In genomic region chr12:93152618-93153245, GRCm38 (mm10) we compare ENCODE assay signal across 8 mouse cellular contexts.
DNase-seq lines count a peak whose midpoint lies in the region; ATAC-seq and TF ChIP-seq lines count a peak whose summit lies in the region.

No protein-coding gene starts in this region.

- no peaks in the 10 kb centered on the region for H3K9me3 ChIP-seq in forebrain, embryonic 13.5 days (replicated peaks)
- no peaks in the 10 kb centered on the region for H3K9me3 ChIP-seq in stomach, postnatal 0 days (ENCODE audit: control insufficient read depth, low read length)

- H3K4me3 ChIP-seq in cerebellum, adult 2 months (replicated peaks; ENCODE audit: insufficient read depth, low read depth, low read length) = no peak overlapping the region
- H3K4me3 ChIP-seq in forebrain, embryonic 13.5 days = no peak overlapping the region
- H3K4me3 ChIP-seq in stomach, postnatal 0 days (ENCODE audit: low read depth, low read length) = no peak overlapping the region

- H3K9ac ChIP-seq in forebrain, embryonic 13.5 days = no peak overlapping the region
- no peak overlapping the region for H3K9ac ChIP-seq in stomach, postnatal 0 days (ENCODE audit: low read length)

- H3K27me3 ChIP-seq in cerebellum, adult 2 months (ENCODE audit: control insufficient read depth, insufficient read depth, low read length) = no peaks in the 10 kb centered on the region
- H3K27me3 ChIP-seq in forebrain, embryonic 13.5 days = no peaks in the 10 kb centered on the region
- no peaks in the 10 kb centered on the region for H3K27me3 ChIP-seq in stomach, postnatal 0 days (ENCODE audit: control insufficient read depth, insufficient read depth, low read length)

- TF ChIP-seq POLR2A in cerebellum, adult 2 months (IDR thresholded peaks at IDR 0.05; ENCODE audit: borderline replicate concordance, insufficient read depth, low read length) = no peak

- WGBS in cerebellum, adult 2 months = 35% methylated on average over 6 of the region's 6 CpGs
- 51% methylated on average over 6 of the region's 6 CpGs for WGBS in forebrain, embryonic 13.5 days
- 53% methylated on average over 6 of the region's 6 CpGs for WGBS in stomach, postnatal 0 days

- TF ChIP-seq CTCF in cerebellum, adult 2 months (IDR thresholded peaks at IDR 0.05; ENCODE audit: borderline replicate concordance, insufficient read depth, low read depth, low read length) = peak; percentile 28; the same call in 1 of the 2 replicates
- TF ChIP-seq CTCF in stomach, postnatal 0 days (IDR thresholded peaks at IDR 0.05; ENCODE audit: low read depth) = peak; percentile 71

- ATAC-seq in forebrain, embryonic 13.5 days = peak; percentile 62; the same call in 1 of the 2 replicates
- peak; percentile 80 for ATAC-seq in megakaryocyte, adult 5-6 weeks (ENCODE audit: poor library complexity, severe bottlenecking)
- no peak for ATAC-seq in stomach, postnatal 0 days (ENCODE audit: low FRiP score, low TSS enrichment)

- no peak for TF ChIP-seq EP300 in stomach, postnatal 0 days (optimal IDR thresholded peaks at IDR 0.05)

- no peaks in the 10 kb centered on the region for H3K36me3 ChIP-seq in forebrain, embryonic 13.5 days (ENCODE audit: poor library complexity, severe bottlenecking)
- H3K36me3 ChIP-seq in stomach, postnatal 0 days (ENCODE audit: control insufficient read depth, insufficient read depth, low read length) = no peaks in the 10 kb centered on the region

- peak; percentile 5 to 13 for DNase-seq in cerebellum, adult 2 months
- DNase-seq in cerebellum, adult 9-11 months = no peak
- DNase-seq in 416B (ENCODE audit: low read depth) = peak; percentile 54
- peak; percentile 50 for DNase-seq in adrenal gland, postnatal 10 days
- DNase-seq in layer of hippocampus, adult 9-10 months (ENCODE audit: low spot score) = peak; percentile 24
- DNase-seq in stomach, postnatal 0 days (ENCODE audit: low spot score) = peak; percentile 25

- no peak overlapping the region for H3K27ac ChIP-seq in cerebellum, adult 2 months (ENCODE audit: insufficient read depth, low read length)
- H3K27ac ChIP-seq in forebrain, embryonic 13.5 days = no peak overlapping the region
- no peak overlapping the region for H3K27ac ChIP-seq in stomach, postnatal 0 days (replicated peaks)

- H3K4me1 ChIP-seq in cerebellum, adult 2 months (ENCODE audit: control insufficient read depth, insufficient read depth, low read length) = no peaks in the 10 kb centered on the region
- no peaks in the 10 kb centered on the region for H3K4me1 ChIP-seq in forebrain, embryonic 13.5 days
- H3K4me1 ChIP-seq in stomach, postnatal 0 days (replicated peaks; ENCODE audit: control insufficient read depth, insufficient read depth) = no peaks in the 10 kb centered on the region

- no peak overlapping the region for H3K4me2 ChIP-seq in forebrain, embryonic 13.5 days
- no peak overlapping the region for H3K4me2 ChIP-seq in stomach, postnatal 0 days (replicated peaks; ENCODE audit: low read depth)
